Mouse (Mus musculus) limb, embryonic 13.5 days (tissue): ENCODE results near the gene Ceacam14. TPM values are rescaled to one million over a fixed set of nuclear protein-coding genes. Genes with fewer than 3 reads are reported as not detected.

Source experiments
- ATAC-seq: fragments of 200-750 bp; cut with Nextera tagmentation; 2 replicates; pipeline ENCODE4 v1.8.0; 2017; ENCODE audit warnings: low read depth, moderate number of reproducible peaks, moderate TSS enrichment; ENCODE audit not compliant: low FRiP score
- H3K27ac ChIP-seq: fragments of 300-500 bp; sonication (generic); 2 replicates; pipeline ENCODE4 v1.5.1; 2015; ENCODE audit warnings: inconsistent platforms, mild to moderate bottlenecking, moderate library complexity
- H3K27me3 ChIP-seq: fragments of 300-500 bp; sonication (generic); 2 replicates; pipeline ENCODE4 v1.6.1; 2015; ENCODE audit warnings: mild to moderate bottlenecking, inconsistent platforms
- H3K36me3 ChIP-seq: fragments of 300-500 bp; sonication (generic); 2 replicates; pipeline ENCODE4 v1.6.1; 2015; ENCODE audit warnings: inconsistent platforms, mild to moderate bottlenecking, moderate library complexity
- H3K4me1 ChIP-seq: fragments of 300-500 bp; sonication (generic); 2 replicates; pipeline ENCODE4 v1.6.1; 2015; ENCODE audit warnings: inconsistent platforms
- H3K4me2 ChIP-seq: fragments of 300-500 bp; sonication (generic); replicated peaks from 2 replicates; pipeline ENCODE4 v1.6.1; 2015; ENCODE audit warnings: inconsistent platforms, mild to moderate bottlenecking, moderate library complexity
- H3K4me3 ChIP-seq: fragments of 300-500 bp; sonication (generic); 2 replicates; pipeline ENCODE4 v1.5.1; 2015; ENCODE audit warnings: moderate library complexity, mild to moderate bottlenecking, inconsistent platforms
- H3K9ac ChIP-seq: fragments of 300-500 bp; sonication (generic); 2 replicates; pipeline ENCODE4 v1.6.1; 2015; ENCODE audit warnings: mild to moderate bottlenecking, inconsistent platforms
- H3K9me3 ChIP-seq: fragments of 300-500 bp; sonication (generic); 2 replicates; pipeline ENCODE4 v1.6.1; 2016; ENCODE audit warnings: inconsistent platforms
- WGBS: fragments of 180-500 bp; shearing (Covaris S2); methylation state at CpG from one replicate; pipeline ENCODE4 v1.1.7; 2015; 5-methylcytosine and 5-hydroxymethylcytosine counted together
- polyA plus RNA-seq: library from polyadenylated mRNA; unstranded; fragments of >200 nt; fragmentation: Nextera tagmentation; extraction: Ambion mirVana; gene quantifications from 2 replicates; pipeline ENCODE4 v1.2.1, GENCODE M21; 2015

Ceacam14 gene
- polyA plus RNA-seq, result not detected in 2 replicates

GRCm38 (mm10) chr7:17812333-17812732 is at the start of gene Ceacam14:
Ceacam14 (plus strand) TSS chr7:17812633.
- peaks cover 48% of the 10 kb centered on the region for H3K9me3 ChIP-seq
- H3K4me3 ChIP-seq, result no peak within 1 kb of the TSS
- no peak within 1 kb of the TSS for H3K9ac ChIP-seq
- H3K36me3 ChIP-seq, result no peaks in the 10 kb centered on the region
- WGBS, result 74% methylated on average over 4 of the region's 4 CpGs
- no peak within 1 kb of the TSS for H3K27ac ChIP-seq
- H3K27me3 ChIP-seq, result no peaks in the 10 kb centered on the region
- no peaks in the 10 kb centered on the region for H3K4me1 ChIP-seq
- no peak within 1 kb of the TSS for H3K4me2 ChIP-seq
- ATAC-seq, result no peak

Other genes starting within 250 kb of the Ceacam14 start
- gene Ceacam5, start 99.4 kb upstream of the Ceacam14 start, polyA plus RNA-seq, result not detected in 2 replicates
- gene Gm5155, start 59.1 kb downstream of the Ceacam14 start, polyA plus RNA-seq, result not detected in 2 replicates
- gene Ceacam11, start 159.5 kb downstream of the Ceacam14 start, polyA plus RNA-seq, result not detected in 2 replicates
- not detected in 2 replicates for gene Ceacam13, start 197.3 kb downstream of the Ceacam14 start, polyA plus RNA-seq